Mouse (Mus musculus): ENCODE measurements at regions not wholly inside any gene's neighbourhood (a gene's known extent, or its start where the extent isn't known, plus 50 kb on each side); places are given as distances from the start of the nearest gene placed in this dataset.

- ATAC-seq (ENCODE audit: poor library complexity, severe bottlenecking) = no peak
These were observed 140.4 kb downstream of the Gm11146 start for GRCm38 (mm10) chr16:77461459-77461858.

DNA sequence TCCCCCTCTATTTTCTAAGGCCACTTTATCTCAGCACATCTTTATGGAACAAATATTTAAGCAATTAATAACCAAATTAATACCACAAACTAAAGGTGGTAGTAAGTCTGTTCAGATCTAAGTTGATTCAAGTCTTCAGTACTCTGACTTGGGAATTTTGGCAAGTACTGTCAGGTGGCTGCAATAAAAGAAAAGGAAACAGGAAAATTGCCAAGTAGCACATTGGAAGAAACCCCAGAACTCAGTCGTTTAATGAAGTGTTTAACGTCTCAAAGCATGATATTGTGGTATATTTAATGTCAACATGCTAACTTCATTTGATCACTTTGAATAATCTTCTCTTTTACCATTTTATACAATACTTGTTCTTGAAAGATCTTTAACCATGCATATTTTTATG is 142.2 kb downstream of the Gm11146 start:
- no peak for ATAC-seq (ENCODE audit: poor library complexity, severe bottlenecking)

DNA sequence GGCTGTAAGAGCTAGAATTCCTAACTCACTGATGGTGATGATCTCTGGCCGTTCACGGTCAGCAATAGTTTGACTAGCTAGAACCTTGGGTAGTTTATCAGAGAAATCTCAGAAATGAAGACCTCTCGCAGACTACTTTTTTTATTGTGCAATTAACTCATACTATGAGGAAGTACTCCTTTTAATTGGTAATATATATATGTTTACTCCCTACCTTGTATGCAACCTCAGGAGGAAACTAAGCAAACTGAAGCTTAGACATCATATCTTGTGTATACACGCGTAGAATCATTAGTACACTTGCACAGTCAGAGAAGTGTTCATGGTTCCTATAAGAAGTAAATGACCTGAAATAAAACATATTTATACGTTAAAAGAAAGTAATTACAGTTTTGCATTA is 157.2 kb downstream of the Gm11146 start:
- ATAC-seq (ENCODE audit: poor library complexity, severe bottlenecking) = 0 out of 2 replicates have a peak, but pooled peaks have one; percentile 37

DNA sequence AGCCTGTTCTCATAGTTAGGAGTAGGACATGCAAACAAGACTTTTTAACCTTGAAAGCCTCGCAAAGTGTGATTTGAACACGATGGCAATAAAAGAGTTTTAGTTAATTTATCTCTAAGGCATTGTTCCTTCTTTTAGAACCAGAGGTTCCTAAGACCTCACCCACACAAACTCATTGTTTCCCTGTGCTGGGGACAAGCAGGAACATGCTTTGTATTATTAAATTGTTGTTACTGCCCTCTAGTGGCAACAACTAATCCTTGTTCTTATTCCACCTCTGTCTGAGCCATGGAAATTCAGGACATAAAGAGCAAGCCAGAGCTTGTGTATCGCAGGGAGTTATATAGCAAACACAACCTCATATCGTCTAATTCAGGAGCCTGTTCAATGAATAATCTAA is 157.9 kb downstream of the Gm11146 start:
- ATAC-seq (ENCODE audit: poor library complexity, severe bottlenecking) = peak; percentile 89

- ATAC-seq (ENCODE audit: poor library complexity, severe bottlenecking) = peak; percentile 39
These were observed 158.6 kb downstream of the Gm11146 start for GRCm38 (mm10) chr16:77443318-77443717.

GRCm38 (mm10) chr16:77442866-77443265 is 159.0 kb downstream of the Gm11146 start:
- no peak for ATAC-seq (ENCODE audit: poor library complexity, severe bottlenecking)

DNA sequence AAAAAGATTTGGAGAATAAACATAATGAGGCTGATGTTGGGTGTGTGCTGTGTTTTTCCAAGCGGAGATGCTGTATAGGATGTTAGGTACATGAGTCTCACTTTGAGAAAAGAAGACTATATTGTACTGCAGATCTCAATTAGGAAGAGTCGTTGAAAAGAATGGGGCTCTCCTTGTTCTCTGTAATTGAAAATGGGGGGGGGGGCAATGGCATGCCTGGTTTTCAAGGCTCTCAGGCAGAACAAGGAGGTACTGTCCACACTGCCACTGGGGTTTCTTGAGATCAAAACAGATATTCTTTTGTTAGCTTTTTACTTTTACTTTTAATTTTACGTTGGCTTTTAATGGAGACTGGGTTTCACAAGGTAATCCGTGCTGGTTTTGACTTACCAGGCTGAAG is 170.5 kb downstream of the Gm11146 start:
- ATAC-seq (ENCODE audit: poor library complexity, severe bottlenecking) = no peak

- ATAC-seq (ENCODE audit: poor library complexity, severe bottlenecking) = no peak
These were observed 179.2 kb downstream of the Gm11146 start for GRCm38 (mm10) chr16:77422385-77423363.

DNA sequence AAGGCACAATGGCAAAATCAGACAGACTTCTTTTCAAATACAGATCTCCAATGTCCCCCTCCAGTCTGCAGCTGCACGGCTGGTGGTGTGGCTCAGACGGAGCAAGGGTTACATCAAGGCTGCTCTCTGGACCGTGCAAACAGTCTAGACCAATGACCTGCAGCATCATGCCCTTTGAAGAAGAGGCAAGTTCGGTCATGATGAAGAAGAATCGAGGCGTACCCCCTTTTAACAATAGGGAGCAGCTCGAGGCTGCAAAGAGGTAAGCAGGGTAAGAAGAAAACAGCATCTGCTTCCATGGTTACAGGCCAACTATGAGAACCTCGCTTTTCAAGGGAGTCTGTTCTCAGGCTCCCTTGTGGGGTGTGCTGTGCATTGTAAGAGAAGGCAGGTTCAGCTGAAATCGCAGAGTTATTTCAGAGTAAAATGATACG is 180.3 kb downstream of the Gm11146 start:
- ATAC-seq (ENCODE audit: poor library complexity, severe bottlenecking) = no peak

GRCm38 (mm10) chr16:77421001-77421400 is 180.9 kb downstream of the Gm11146 start:
- ATAC-seq (ENCODE audit: poor library complexity, severe bottlenecking) = no peak

- no peak for ATAC-seq (ENCODE audit: poor library complexity, severe bottlenecking)
These were observed 181.6 kb downstream of the Gm11146 start for GRCm38 (mm10) chr16:77420136-77420860.

DNA sequence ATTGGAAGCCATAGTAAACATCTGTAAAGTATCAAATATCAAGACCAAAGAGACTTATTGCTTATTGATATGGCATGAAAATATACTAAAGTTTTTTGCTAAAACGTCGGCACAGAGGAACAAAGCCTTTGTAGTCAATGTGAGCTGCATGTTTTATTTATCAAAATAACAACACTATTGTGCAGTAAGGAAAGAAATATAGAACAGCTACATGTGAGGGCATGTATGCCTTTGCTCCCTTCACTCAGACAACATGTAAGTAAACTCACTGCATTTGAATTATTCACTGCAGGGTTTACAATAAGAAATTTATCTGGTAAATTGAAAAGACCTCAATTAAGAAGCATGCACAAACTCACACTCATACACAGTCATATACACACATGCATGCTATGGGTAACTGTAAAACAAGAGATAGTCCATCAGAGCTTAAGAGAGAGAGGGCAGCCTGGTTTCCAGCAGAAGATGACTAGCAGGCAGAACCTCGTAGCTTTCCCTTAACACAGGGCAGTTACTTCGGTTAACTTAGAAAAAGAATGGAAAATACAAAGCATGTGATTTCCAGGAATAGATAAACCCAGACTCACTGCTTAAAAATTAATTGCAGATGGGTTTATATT is 182.7 kb downstream of the Gm11146 start:
- no peak for ATAC-seq (ENCODE audit: poor library complexity, severe bottlenecking)

- no peak for ATAC-seq (ENCODE audit: poor library complexity, severe bottlenecking)
These were observed 183.4 kb downstream of the Gm11146 start for GRCm38 (mm10) chr16:77418486-77418885.

- ATAC-seq (ENCODE audit: poor library complexity, severe bottlenecking) = no peak
These were observed 184.1 kb downstream of the Gm11146 start for GRCm38 (mm10) chr16:77417791-77418190.

GRCm38 (mm10) chr16:77414562-77414961 is 187.3 kb downstream of the Gm11146 start:
- no peak for ATAC-seq (ENCODE audit: poor library complexity, severe bottlenecking)

- ATAC-seq (ENCODE audit: poor library complexity, severe bottlenecking) = 0 out of 2 replicates have a peak, but pooled peaks have one; percentile 35
These were observed 192.7 kb downstream of the Gm11146 start for GRCm38 (mm10) chr16:77409168-77409567.

DNA sequence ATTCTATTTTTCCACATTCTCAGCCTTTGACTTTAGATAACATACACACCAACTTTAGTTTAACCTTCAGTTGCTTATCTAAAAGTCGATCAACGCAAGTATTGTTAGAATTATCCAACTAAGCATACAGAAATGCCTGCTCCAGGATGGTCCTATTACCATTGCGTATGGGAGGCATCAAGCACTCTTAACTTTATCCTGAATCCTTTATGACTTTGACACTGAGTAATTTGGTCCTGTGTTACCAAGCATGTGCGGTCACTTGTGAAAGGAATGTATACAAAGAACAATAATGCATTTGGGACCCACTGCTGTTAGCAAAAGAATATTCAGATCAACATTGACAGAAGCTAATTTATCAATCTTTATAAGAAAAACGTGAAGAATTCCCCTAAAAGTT is 194.9 kb downstream of the Gm11146 start:
- ATAC-seq (ENCODE audit: poor library complexity, severe bottlenecking) = no peak

DNA sequence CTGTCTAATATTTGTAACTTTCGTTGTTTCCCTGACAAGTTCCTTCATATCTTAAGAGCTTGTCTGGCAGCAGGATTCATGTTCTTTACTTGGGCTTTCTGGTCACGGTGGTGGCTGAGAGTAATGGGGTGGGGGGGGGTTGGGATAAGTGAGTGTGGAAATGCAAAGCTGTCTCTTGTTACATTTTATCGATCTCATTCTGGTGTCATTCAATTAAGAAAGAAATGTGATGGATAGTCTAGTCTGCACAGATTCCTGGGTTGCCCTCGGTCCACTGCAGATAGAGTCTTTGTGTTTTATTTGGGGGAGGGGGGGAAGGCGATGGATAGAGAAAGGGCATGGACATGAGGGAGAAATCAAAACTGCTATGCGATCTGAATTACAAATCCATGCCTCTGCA is 196.0 kb downstream of the Gm11146 start:
- ATAC-seq (ENCODE audit: poor library complexity, severe bottlenecking) = no peak

GRCm38 (mm10) chr16:77405181-77405818 is 196.6 kb downstream of the Gm11146 start:
- no peak for ATAC-seq (ENCODE audit: poor library complexity, severe bottlenecking)

GRCm38 (mm10) chr16:77402711-77403280 is 199.1 kb downstream of the Gm11146 start:
- ATAC-seq (ENCODE audit: poor library complexity, severe bottlenecking) = no peak

Data from megakaryocyte, adult 5-6 weeks (primary cell).